Comparison of ENCODE assay signal across 16 mouse cellular contexts in the genomic region with DNA sequence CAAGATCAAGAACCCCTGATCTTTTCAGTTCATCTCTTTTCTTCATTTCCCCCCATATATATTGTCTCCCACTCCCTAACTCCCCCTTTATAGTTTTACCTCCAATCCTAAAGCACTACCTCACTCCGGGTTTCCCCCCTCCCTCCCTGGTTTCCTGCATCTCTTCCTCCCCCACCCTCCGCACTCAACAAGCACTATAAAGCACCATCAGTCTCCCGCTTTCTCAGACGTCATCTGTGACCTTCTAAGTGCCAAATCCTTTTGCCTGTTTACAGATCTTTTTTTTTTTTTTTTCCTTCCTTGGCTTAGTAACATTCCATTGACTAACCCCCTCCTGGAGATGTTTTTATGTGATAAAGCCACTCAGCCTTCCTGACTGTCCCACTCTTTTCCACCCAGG. TPM values are rescaled to one million over a fixed set of nuclear protein-coding genes. Genes with fewer than 3 reads are reported as not detected.
A peak's percentile ranks its signal among the peaks of the same experiment; 100 is the strongest.
DNase-seq lines count a peak whose midpoint lies in the region; ATAC-seq lines count a peak whose summit lies in the region.
"Had no signal": no experiment of that assay in that cellular context is flagged by ENCODE, and none has a peak within 500 bp of the region (broad histone marks: within the 10 kb centered on the region; RNA-seq: fewer than 3 reads in every experiment).

No protein-coding gene starts in this region.

- no peak overlapping the region for H3K4me3 ChIP-seq in lung, embryonic 16.5 days (ENCODE audit: low read length)
- H3K4me3 ChIP-seq: embryonic facial prominence, embryonic 12.5 days; limb, embryonic 12.5 days had no signal

- peaks cover 13% of the 10 kb centered on the region for H3K4me1 ChIP-seq in lung, embryonic 16.5 days (replicated peaks; ENCODE audit: control insufficient read depth, insufficient read depth, low read length)

- 22% methylated on average over 4 of the region's 4 CpGs for WGBS in lung, embryonic 16.5 days

- no peaks in the 10 kb centered on the region for H3K36me3 ChIP-seq in lung, embryonic 16.5 days (ENCODE audit: control insufficient read depth, insufficient read depth, low read length)

- ATAC-seq in lung, embryonic 16.5 days (ENCODE audit: low read depth), result peak; percentile 34; the same call in 1 of the 2 replicates
- ATAC-seq: Patski had no signal

- H3K4me2 ChIP-seq in lung, embryonic 16.5 days (ENCODE audit: low read depth, low read length), result no peak overlapping the region
- H3K4me2 ChIP-seq: embryonic facial prominence, embryonic 12.5 days had no signal

- H3K27ac ChIP-seq in lung, embryonic 16.5 days (ENCODE audit: low read length), result no peak overlapping the region
- H3K27ac ChIP-seq: embryonic facial prominence, embryonic 12.5 days; limb, embryonic 12.5 days; neural tube, embryonic 15.5 days had no signal

- no peak overlapping the region for H3K9ac ChIP-seq in lung, embryonic 16.5 days (ENCODE audit: low read length)
- H3K9ac ChIP-seq: embryonic facial prominence, embryonic 12.5 days; limb, embryonic 12.5 days; neural tube, embryonic 15.5 days had no signal

- DNase-seq in adrenal gland, adult 2 months, result peak; percentile 52
- DNase-seq in adrenal gland, postnatal 4 days (ENCODE audit: low spot score in 2 of 2), result no peak
- peak; percentile 13 to 37 for DNase-seq in kidney, postnatal 25 days
- DNase-seq in kidney, adult 8-10 months, result no peak
- DNase-seq in T-cell, adult 2 months (ENCODE audit: low spot score), result peak; percentile 14
- no peak for DNase-seq in embryo, embryonic 10 days (ENCODE audit: low spot score)
- DNase-seq in layer of hippocampus, postnatal 10 days (ENCODE audit: low spot score in 2 of 2), result no peak
- DNase-seq: cerebellum, adult 11 months; cerebellum, postnatal 36 days; gastrocnemius, postnatal 10 days; heart, postnatal 4 days had no signal

- peaks cover 3% of the 10 kb centered on the region; the same call in 1 of the 2 replicates for H3K27me3 ChIP-seq in lung, embryonic 16.5 days (ENCODE audit: control insufficient read depth, insufficient read depth, low read depth, low read length)
- H3K27me3 ChIP-seq: neural tube, embryonic 15.5 days; Patski had no signal

- no peaks in the 10 kb centered on the region for H3K9me3 ChIP-seq in lung, embryonic 16.5 days (ENCODE audit: control insufficient read depth, low read length)
- H3K9me3 ChIP-seq: embryonic facial prominence, embryonic 12.5 days; limb, embryonic 12.5 days; neural tube, embryonic 15.5 days had no signal

RNA-seq across cellular contexts. Expression of a gene that starts 1.6 kb away (rescaled TPM):
- total RNA-seq in adrenal gland, adult 2 months (2021), result 100 to 1,000 TPM in 1 of 2 experiments, 10 to 100 TPM in 1; 80.6 to 206 TPM
- 45.5 and 59.7 TPM in 2 replicates for polyA plus RNA-seq in adrenal gland, adult 2 months (2012; rRNA removed)
- 10 to 100 TPM; 60.4 to 67.4 TPM for total RNA-seq in adrenal gland, postnatal 4 days (2021)
- 11.1 and 12.1 TPM in 2 replicates for polyA plus RNA-seq in lung, embryonic 16.5 days (2015; fragmentation: Nextera tagmentation; extraction: Ambion mirVana)
- total RNA-seq in layer of hippocampus, postnatal 10 days (2021), result 10 to 100 TPM; 78.4 to 79.9 TPM

Comparison
In these comparisons a context has a peak if more than half of its experiments do, and no peak if none do; other contexts are left out.
1. DNase-seq: peak in adrenal gland, adult 2 months (single experiment), kidney, postnatal 25 days (2 of 2) and T-cell, adult 2 months (single experiment); none in adrenal gland, postnatal 4 days (0 of 2), kidney, adult 8-10 months (0 of 2), embryo, embryonic 10 days (single experiment) and layer of hippocampus, postnatal 10 days (0 of 2).